Mouse (Mus musculus) right cerebral cortex, postnatal 4 days (tissue): Measurements from ENCODE around the gene Ly6c2.
"Not testable (repeated sequence)": the region's sequence is repeated elsewhere in the genome, so short reads cannot be mapped to it uniquely, and the experiment has no call there.

ENCODE experiments used
- DNase-seq: peaks from one replicate; pipeline ENCODE4 v3.0.0-alpha.2; 2022

Ly6c2 gene

GRCm38 (mm10) chr15:75111861-75112630, at the start of gene Ly6c2:
Ly6c2 (minus strand) TSS chr15:75111970.
- not testable (repeated sequence) for DNase-seq

GRCm38 (mm10) chr15:75157646-75158045, 45.9 kb upstream of the Ly6c2 start:
- DNase-seq, result no peak

GRCm38 (mm10) chr15:75154940-75155339, 43.2 kb upstream of the Ly6c2 start, which contains the start of gene Ly6g:
Ly6g (plus strand) TSS chr15:75155240.
- DNase-seq, result no peak

GRCm38 (mm10) chr15:75153087-75153486, 41.3 kb upstream of the Ly6c2 start:
- DNase-seq, result no peak

- DNase-seq, result no peak
Measured at GRCm38 (mm10) chr15:75143735-75144134, 32.0 kb upstream of the Ly6c2 start.

GRCm38 (mm10) chr15:75141812-75142360, 30.1 kb upstream of the Ly6c2 start:
- peak; percentile 7 for DNase-seq

GRCm38 (mm10) chr15:75137739-75138138, 26.0 kb upstream of the Ly6c2 start:
- not testable (repeated sequence) for DNase-seq

- not testable (repeated sequence) for DNase-seq
Measured at GRCm38 (mm10) chr15:75135090-75135783, 23.5 kb upstream of the Ly6c2 start.

- DNase-seq, result not testable (repeated sequence)
Measured at GRCm38 (mm10) chr15:75132346-75132745, 20.6 kb upstream of the Ly6c2 start.

- peak; percentile 4 for DNase-seq
Measured at GRCm38 (mm10) chr15:75120066-75120465, 8.3 kb upstream of the Ly6c2 start.

- peak; percentile 44 for DNase-seq
Measured at GRCm38 (mm10) chr15:75118742-75119141, 7.0 kb upstream of the Ly6c2 start.

- not testable (repeated sequence) for DNase-seq
Measured at GRCm38 (mm10) chr15:75117481-75117880, 5.7 kb upstream of the Ly6c2 start.

- no peak for DNase-seq
Measured at GRCm38 (mm10) chr15:75116525-75116924, 4.8 kb upstream of the Ly6c2 start.

GRCm38 (mm10) chr15:75110424-75110823, 1.3 kb downstream of the Ly6c2 start:
- not testable (repeated sequence) for DNase-seq

- DNase-seq, result no peak
Measured at GRCm38 (mm10) chr15:75099261-75099660, 12.5 kb downstream of the Ly6c2 start.

- not testable (repeated sequence) for DNase-seq
Measured at GRCm38 (mm10) chr15:75088041-75088440, 23.7 kb downstream of the Ly6c2 start.

GRCm38 (mm10) chr15:75069965-75070364, 41.8 kb downstream of the Ly6c2 start:
- no peak for DNase-seq

GRCm38 (mm10) chr15:75062030-75062574, 49.7 kb downstream of the Ly6c2 start:
- peak; percentile 67 for DNase-seq

- DNase-seq, result peak; percentile 11
Measured at GRCm38 (mm10) chr15:75060505-75060904, 51.3 kb downstream of the Ly6c2 start.
